Mouse (Mus musculus) megakaryocyte, adult 5-6 weeks (primary cell): ENCODE results near the gene Rpn1. TPM values are rescaled to one million over a fixed set of nuclear protein-coding genes. Genes with fewer than 3 reads are reported as not detected.
"Not testable (repeated sequence)": the region's sequence is repeated elsewhere in the genome, so short reads cannot be mapped to it uniquely, and the experiment has no call there.

Experiments
- ATAC-seq: 2 replicates; pipeline ENCODE4 v1.8.0; 2016; ENCODE audit warnings: mild to moderate bottlenecking, inconsistent platforms; ENCODE audit not compliant: poor library complexity, severe bottlenecking
- total RNA-seq, 2 experiments: library from RNA; stranded (forward) in 1 of 2; stranded (reverse) in 1 of 2; fragments of 153-499, 151-499 nt in 1 of 2; fragments of 221-1000, 200-1000 nt in 1 of 2; gene quantifications; 2 replicates each; pipeline versions ENCODE4 v1.2.3 to v1.2.4; 2015 to 2017

Rpn1 gene
- total RNA-seq, 2 experiments from 2014 or later, result 56.6 to 130 TPM

- ATAC-seq, result no peak
Measured at GRCm38 (mm10) chr6:88119309-88119708, 35.0 kb downstream of the Rpn1 start.

GRCm38 (mm10) chr6:88120813-88121212 lies 36.5 kb downstream of the Rpn1 start:
- ATAC-seq, result no peak

- ATAC-seq, result no peak
Measured at GRCm38 (mm10) chr6:88121781-88122180, 37.5 kb downstream of the Rpn1 start.

- peak; percentile 71 for ATAC-seq
Measured at GRCm38 (mm10) chr6:88123150-88123857, 39.0 kb downstream of the Rpn1 start.

- peak; percentile 69 for ATAC-seq
Measured at GRCm38 (mm10) chr6:88123858-88124261, 39.6 kb downstream of the Rpn1 start.

- no peak for ATAC-seq
Measured at GRCm38 (mm10) chr6:88124551-88124950, 40.3 kb downstream of the Rpn1 start.

GRCm38 (mm10) chr6:88125815-88126214 lies 41.5 kb downstream of the Rpn1 start:
- ATAC-seq, result not testable (repeated sequence)

GRCm38 (mm10) chr6:88131521-88131920 lies 47.2 kb downstream of the Rpn1 start:
- no peak for ATAC-seq

- ATAC-seq, result no peak
Measured at GRCm38 (mm10) chr6:88132051-88132450, 47.8 kb downstream of the Rpn1 start.

- ATAC-seq, result no peak
Measured at GRCm38 (mm10) chr6:88133061-88133460, 48.8 kb downstream of the Rpn1 start.

- no peak for ATAC-seq
Measured at GRCm38 (mm10) chr6:88133878-88134277, 49.6 kb downstream of the Rpn1 start.

GRCm38 (mm10) chr6:88136201-88136631 lies 51.9 kb downstream of the Rpn1 start:
- peak; percentile 66 for ATAC-seq

- no peak for ATAC-seq
Measured at GRCm38 (mm10) chr6:88138485-88138884, 54.2 kb downstream of the Rpn1 start.

- ATAC-seq, result no peak
Measured at GRCm38 (mm10) chr6:88140264-88140663, 56.0 kb downstream of the Rpn1 start.

- ATAC-seq, result no peak
Measured at GRCm38 (mm10) chr6:88145793-88146192, 61.5 kb downstream of the Rpn1 start.

GRCm38 (mm10) chr6:88146576-88146975 lies 62.3 kb downstream of the Rpn1 start:
- ATAC-seq, result no peak

- 0 out of 2 replicates have a peak, but pooled peaks have one; percentile 10 for ATAC-seq
Measured at GRCm38 (mm10) chr6:88147411-88148003, 63.2 kb downstream of the Rpn1 start.

- no peak for ATAC-seq
Measured at GRCm38 (mm10) chr6:88151335-88151734, 67.1 kb downstream of the Rpn1 start.

- ATAC-seq, result no peak
Measured at GRCm38 (mm10) chr6:88152127-88152705, 67.9 kb downstream of the Rpn1 start.

GRCm38 (mm10) chr6:88152979-88153378 lies 68.7 kb downstream of the Rpn1 start:
- no peak for ATAC-seq
